Mouse (Mus musculus): ENCODE results near the gene Gdpgp1. TPM values are rescaled to one million over a fixed set of nuclear protein-coding genes. Genes with fewer than 3 reads are reported as not detected.
A peak's percentile ranks its signal among the peaks of the same experiment; 100 is the strongest.

The Gdpgp1 gene
- polyA plus RNA-seq, 1 experiment from 2014 or later, result 3.8 TPM

GRCm38 (mm10) chr7:80269751-80270255 is 37.1 kb downstream of the Gdpgp1 start:
- Histone ChIP-seq H3K9me3 (ENCODE audit: control insufficient read depth, low read length) (peaks cover 8% of the 10 kb centered on the region), H3K36me3 (ENCODE audit: control insufficient read depth, insufficient read depth, low read length) (peaks cover 17% of the 10 kb centered on the region), H3K4me3 (ENCODE audit: low read depth, low read length) (peak overlapping the region; percentile 89), H3K4me1 (ENCODE audit: control insufficient read depth, insufficient read depth, low read length) (peaks cover 11% of the 10 kb centered on the region), H3K9ac (ENCODE audit: low read length) (peak overlapping the region; percentile 80), H3K27me3 (ENCODE audit: control insufficient read depth, insufficient read depth, low read length) (no peaks in the 10 kb centered on the region), H3K27ac (ENCODE audit: low read depth, low read length) (no peak overlapping the region), H3K4me2 (peak overlapping the region; percentile 88)
- peak; percentile 62; the same call in 1 of the 2 replicates for ATAC-seq (ENCODE audit: low FRiP score)
- under 1% methylated on average over 23 of the region's 23 CpGs for WGBS
- no peak for DNase-seq (ENCODE audit: low spot score, missing footprints)

GRCm38 (mm10) chr7:80273456-80273855 is 40.8 kb downstream of the Gdpgp1 start:
- DNase-seq (ENCODE audit: low spot score, missing footprints) (no peak), ATAC-seq (ENCODE audit: low FRiP score) (no peak)
- Histone ChIP-seq H3K27ac (ENCODE audit: low read depth, low read length) (no peak overlapping the region), H3K4me2 (no peak overlapping the region), H3K9ac (ENCODE audit: low read length) (no peak overlapping the region), H3K9me3 (ENCODE audit: control insufficient read depth, low read length) (peaks cover 14% of the 10 kb centered on the region), H3K4me3 (ENCODE audit: low read depth, low read length) (no peak overlapping the region), H3K4me1 (ENCODE audit: control insufficient read depth, insufficient read depth, low read length) (peaks cover 11% of the 10 kb centered on the region), H3K36me3 (ENCODE audit: control insufficient read depth, insufficient read depth, low read length) (peaks cover 25% of the 10 kb centered on the region), H3K27me3 (ENCODE audit: control insufficient read depth, insufficient read depth, low read length) (no peaks in the 10 kb centered on the region)
- WGBS, result 93% methylated on average over 2 of the region's 2 CpGs

DNA sequence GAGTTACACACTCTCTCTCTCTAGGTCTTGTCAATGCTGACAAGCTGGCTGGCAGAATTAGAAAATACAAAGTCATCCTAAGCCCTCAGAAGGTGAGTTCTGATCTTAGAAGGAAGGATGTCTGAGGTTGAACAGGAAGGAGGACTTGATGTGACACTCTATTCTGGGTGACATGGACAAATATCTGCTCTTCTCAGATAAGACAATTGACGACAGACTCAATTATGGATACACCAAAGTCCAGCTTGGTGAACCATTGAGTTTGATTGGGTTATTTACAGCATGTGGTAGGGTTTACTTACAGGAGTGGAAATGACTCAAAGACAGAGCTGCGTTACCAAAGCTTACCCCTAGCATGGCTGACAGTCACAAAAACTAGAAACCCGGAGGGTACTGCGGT is 43.7 kb downstream of the Gdpgp1 start:
- Histone ChIP-seq H3K4me3 (ENCODE audit: low read depth, low read length) (no peak overlapping the region), H3K36me3 (ENCODE audit: control insufficient read depth, insufficient read depth, low read length) (peaks cover 25% of the 10 kb centered on the region)
- DNase-seq (ENCODE audit: low spot score, missing footprints), result peak; percentile 53

GRCm38 (mm10) chr7:80280032-80280431 is 47.4 kb downstream of the Gdpgp1 start:
- no peaks in the 10 kb centered on the region for H3K27me3 ChIP-seq (ENCODE audit: control insufficient read depth, insufficient read depth, low read length)
- H3K4me2 ChIP-seq, result no peak overlapping the region
- no peak for DNase-seq (ENCODE audit: low spot score, missing footprints)
- H3K4me1 ChIP-seq (ENCODE audit: control insufficient read depth, insufficient read depth, low read length), result no peaks in the 10 kb centered on the region
- H3K9ac ChIP-seq (ENCODE audit: low read length), result no peak overlapping the region
- no peak overlapping the region for H3K27ac ChIP-seq (ENCODE audit: low read depth, low read length)
- H3K36me3 ChIP-seq (ENCODE audit: control insufficient read depth, insufficient read depth, low read length), result peaks cover 8% of the 10 kb centered on the region
- 86% methylated on average over 10 of the region's 10 CpGs for WGBS
- ATAC-seq (ENCODE audit: low FRiP score), result no peak
- H3K9me3 ChIP-seq (ENCODE audit: control insufficient read depth, low read length), result peaks cover 3% of the 10 kb centered on the region; the same call in 1 of the 2 replicates
- H3K4me3 ChIP-seq (ENCODE audit: low read depth, low read length), result no peak overlapping the region

More for the DNA sequence above, 43.7 kb downstream of the Gdpgp1 start:
- H3K4me2 ChIP-seq, result no peak overlapping the region
- no peak overlapping the region for H3K9ac ChIP-seq (ENCODE audit: low read length)
- ATAC-seq (ENCODE audit: low FRiP score), result no peak
- H3K9me3 ChIP-seq (ENCODE audit: control insufficient read depth, low read length), result peaks cover 14% of the 10 kb centered on the region
- H3K27ac ChIP-seq (ENCODE audit: low read depth, low read length), result no peak overlapping the region
- H3K27me3 ChIP-seq (ENCODE audit: control insufficient read depth, insufficient read depth, low read length), result no peaks in the 10 kb centered on the region
- H3K4me1 ChIP-seq (ENCODE audit: control insufficient read depth, insufficient read depth, low read length), result no peaks in the 10 kb centered on the region
- 91% methylated on average over 4 of the region's 4 CpGs for WGBS

DNA sequence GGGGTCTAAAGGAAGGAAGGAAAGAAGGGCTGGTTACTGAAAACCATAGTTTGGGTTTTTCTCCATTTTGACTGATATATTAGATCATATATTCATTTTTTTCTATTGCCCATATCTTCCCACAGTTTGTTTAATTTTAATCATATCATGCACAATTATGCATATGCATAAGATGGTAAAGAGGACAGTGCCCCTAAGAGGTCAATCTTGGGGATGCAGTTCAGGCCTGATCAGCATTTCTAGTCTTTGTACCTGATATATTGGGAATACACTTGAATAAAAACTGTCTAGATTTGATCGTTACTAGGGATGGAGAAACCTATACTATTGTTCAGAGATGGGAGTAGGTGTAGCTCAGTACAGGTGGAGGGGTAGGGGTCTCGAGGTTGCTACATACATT is 48.3 kb downstream of the Gdpgp1 start:
- Histone ChIP-seq H3K27me3 (ENCODE audit: control insufficient read depth, insufficient read depth, low read length) (no peaks in the 10 kb centered on the region), H3K36me3 (ENCODE audit: control insufficient read depth, insufficient read depth, low read length) (peaks cover 3% of the 10 kb centered on the region; the same call in 1 of the 2 replicates), H3K9ac (ENCODE audit: low read length) (no peak overlapping the region), H3K4me3 (ENCODE audit: low read depth, low read length) (no peak overlapping the region), H3K4me1 (ENCODE audit: control insufficient read depth, insufficient read depth, low read length) (no peaks in the 10 kb centered on the region), H3K27ac (ENCODE audit: low read depth, low read length) (no peak overlapping the region), H3K4me2 (no peak overlapping the region), H3K9me3 (ENCODE audit: control insufficient read depth, low read length) (no peaks in the 10 kb centered on the region)
- DNase-seq (ENCODE audit: low spot score, missing footprints), result no peak
- ATAC-seq (ENCODE audit: low FRiP score), result no peak
- WGBS, result 92% methylated on average over 2 of the region's 2 CpGs

- H3K9ac ChIP-seq (ENCODE audit: low read length), result no peak overlapping the region
- H3K4me3 ChIP-seq (ENCODE audit: low read depth, low read length), result no peak overlapping the region
- H3K9me3 ChIP-seq (ENCODE audit: control insufficient read depth, low read length), result no peaks in the 10 kb centered on the region
- DNase-seq (ENCODE audit: low spot score, missing footprints) (no peak), ATAC-seq (ENCODE audit: low FRiP score) (no peak)
- no peak overlapping the region for H3K4me2 ChIP-seq
- H3K4me1 ChIP-seq (ENCODE audit: control insufficient read depth, insufficient read depth, low read length), result no peaks in the 10 kb centered on the region
- H3K27ac ChIP-seq (ENCODE audit: low read depth, low read length), result no peak overlapping the region
- H3K27me3 ChIP-seq (ENCODE audit: control insufficient read depth, insufficient read depth, low read length), result no peaks in the 10 kb centered on the region
- WGBS, result 83% methylated on average over 3 of the region's 3 CpGs
- peaks cover 2% of the 10 kb centered on the region; the same call in 1 of the 2 replicates for H3K36me3 ChIP-seq (ENCODE audit: control insufficient read depth, insufficient read depth, low read length)
Measured at GRCm38 (mm10) chr7:80281646-80282045, 49.0 kb downstream of the Gdpgp1 start.

DNA sequence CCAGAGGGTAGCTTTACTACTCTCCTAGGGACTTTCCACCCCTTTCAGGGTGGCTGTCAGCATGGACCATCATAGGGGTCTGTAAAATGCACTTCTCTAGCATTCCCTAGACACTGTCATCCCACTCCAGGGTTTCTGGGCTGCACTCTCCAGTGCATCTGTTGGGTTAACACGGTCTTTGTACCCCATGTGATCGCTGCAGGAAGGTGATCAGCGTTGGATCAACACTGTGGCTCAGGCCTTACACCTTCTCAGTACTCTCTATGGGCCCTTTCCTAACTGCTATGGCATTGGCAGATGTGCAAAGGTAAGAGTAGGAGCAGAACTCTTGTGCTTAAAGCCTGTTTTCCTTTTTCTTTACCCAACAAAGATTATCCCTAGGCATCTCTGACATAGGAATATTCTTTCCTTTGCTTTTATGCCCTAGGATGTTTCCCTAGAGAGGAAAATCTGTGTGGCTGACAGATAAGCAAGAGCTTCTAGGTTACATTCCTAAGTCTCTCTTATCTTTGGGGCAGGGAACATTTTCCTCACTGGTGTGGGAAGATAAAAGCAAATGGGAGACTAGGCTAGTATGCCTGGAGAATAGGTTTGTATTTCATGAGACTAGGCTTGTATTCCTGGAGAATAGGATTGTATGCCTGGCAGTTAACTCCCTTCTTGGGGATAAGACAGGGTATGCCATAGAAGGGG is 50.7 kb downstream of the Gdpgp1 start:
- no peak overlapping the region for H3K9ac ChIP-seq (ENCODE audit: low read length)
- 88% methylated on average over 3 of the region's 3 CpGs for WGBS
- peaks cover 4% of the 10 kb centered on the region for H3K36me3 ChIP-seq (ENCODE audit: control insufficient read depth, insufficient read depth, low read length)

DNA sequence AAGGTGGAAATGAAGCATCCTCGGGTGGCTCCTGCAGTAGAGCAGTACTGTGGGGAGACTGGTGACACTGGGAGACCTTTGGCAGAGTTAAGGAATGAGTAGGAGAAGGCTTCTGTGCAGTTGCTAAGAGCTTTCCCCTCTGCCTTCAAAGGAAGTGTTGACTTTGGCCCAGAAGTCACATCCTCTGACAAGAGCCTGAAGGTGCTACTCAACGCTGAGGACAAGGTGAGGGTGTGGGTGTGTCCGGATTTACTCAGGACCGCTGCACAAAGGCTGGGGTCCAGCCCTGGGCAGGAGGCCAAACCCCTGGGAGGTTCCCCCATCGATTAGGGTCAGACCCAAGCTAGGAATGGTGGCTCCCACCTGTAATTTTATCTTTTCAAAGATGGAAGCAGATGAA is 51.7 kb downstream of the Gdpgp1 start:
- Histone ChIP-seq H3K36me3 (ENCODE audit: control insufficient read depth, insufficient read depth, low read length) (peaks cover 4% of the 10 kb centered on the region), H3K9ac (ENCODE audit: low read length) (no peak overlapping the region), H3K4me3 (ENCODE audit: low read depth, low read length) (no peak overlapping the region), H3K4me1 (ENCODE audit: control insufficient read depth, insufficient read depth, low read length) (no peaks in the 10 kb centered on the region), H3K4me2 (no peak overlapping the region), H3K9me3 (ENCODE audit: control insufficient read depth, low read length) (no peaks in the 10 kb centered on the region), H3K27me3 (ENCODE audit: control insufficient read depth, insufficient read depth, low read length) (no peaks in the 10 kb centered on the region), H3K27ac (ENCODE audit: low read depth, low read length) (no peak overlapping the region)
- DNase-seq (ENCODE audit: low spot score, missing footprints), result no peak
- WGBS, result 90% methylated on average over 5 of the region's 5 CpGs
- ATAC-seq (ENCODE audit: low FRiP score), result no peak

More for the DNA sequence above, 50.7 kb downstream of the Gdpgp1 start:
- no peaks in the 10 kb centered on the region for H3K27me3 ChIP-seq (ENCODE audit: control insufficient read depth, insufficient read depth, low read length)
- H3K9me3 ChIP-seq (ENCODE audit: control insufficient read depth, low read length), result no peaks in the 10 kb centered on the region
- H3K4me1 ChIP-seq (ENCODE audit: control insufficient read depth, insufficient read depth, low read length), result no peaks in the 10 kb centered on the region
- no peak for DNase-seq (ENCODE audit: low spot score, missing footprints)
- no peak overlapping the region for H3K4me2 ChIP-seq
- H3K4me3 ChIP-seq (ENCODE audit: low read depth, low read length), result no peak overlapping the region
- ATAC-seq (ENCODE audit: low FRiP score), result no peak
- H3K27ac ChIP-seq (ENCODE audit: low read depth, low read length), result no peak overlapping the region

GRCm38 (mm10) chr7:80285725-80286124 is 53.1 kb downstream of the Gdpgp1 start:
- Histone ChIP-seq H3K27ac (ENCODE audit: low read depth, low read length) (no peak overlapping the region), H3K4me3 (ENCODE audit: low read depth, low read length) (no peak overlapping the region), H3K4me2 (no peak overlapping the region), H3K4me1 (ENCODE audit: control insufficient read depth, insufficient read depth, low read length) (no peaks in the 10 kb centered on the region), H3K9ac (ENCODE audit: low read length) (no peak overlapping the region), H3K9me3 (ENCODE audit: control insufficient read depth, low read length) (no peaks in the 10 kb centered on the region), H3K36me3 (ENCODE audit: control insufficient read depth, insufficient read depth, low read length) (peaks cover 8% of the 10 kb centered on the region), H3K27me3 (ENCODE audit: control insufficient read depth, insufficient read depth, low read length) (no peaks in the 10 kb centered on the region)
- no peak for ATAC-seq (ENCODE audit: low FRiP score)
- no peak for DNase-seq (ENCODE audit: low spot score, missing footprints)
- WGBS, result 96% methylated on average over 6 of the region's 6 CpGs

All from midbrain, embryonic 11.5 days (tissue).